Mouse (Mus musculus) intestine, embryonic 14.5 days (tissue): ENCODE data around the gene Cmtm3. TPM values are rescaled to one million over a fixed set of nuclear protein-coding genes. Genes with fewer than 3 reads are reported as not detected.

Experiments
- ATAC-seq: fragments of 200-750 bp; cut with Nextera tagmentation; replicated peaks from 2 replicates; pipeline ENCODE4 v1.8.0; 2017; ENCODE audit warnings: low read depth, moderate number of reproducible peaks, moderate TSS enrichment, moderate library complexity; ENCODE audit not compliant: low FRiP score, low TSS enrichment
- DNase-seq: peaks from one replicate; pipeline ENCODE4 v3.0.0-alpha.2; 2018; ENCODE audit warnings: low spot score
- H3K27ac ChIP-seq: fragments of 300-500 bp; sonication (generic); 2 replicates; pipeline ENCODE4 v1.5.1; 2014; ENCODE audit warnings: low read depth, mild to moderate bottlenecking, control low read depth
- H3K27me3 ChIP-seq: fragments of 300-500 bp; sonication (generic); replicated peaks from 2 replicates; pipeline ENCODE4 v1.6.1; 2014; ENCODE audit warnings: low read length, control low read depth; ENCODE audit not compliant: control insufficient read depth, insufficient read depth
- H3K36me3 ChIP-seq: fragments of 300-500 bp; sonication (generic); 2 replicates; pipeline ENCODE4 v1.6.1; 2014; ENCODE audit warnings: low read length, control low read depth; ENCODE audit not compliant: control insufficient read depth, insufficient read depth
- H3K4me1 ChIP-seq: fragments of 300-500 bp; sonication (generic); replicated peaks from 2 replicates; pipeline ENCODE4 v1.6.1; 2014; ENCODE audit warnings: low read length, control low read depth, mixed read lengths; ENCODE audit not compliant: control insufficient read depth, insufficient read depth
- H3K4me2 ChIP-seq: fragments of 300-500 bp; sonication (generic); 2 replicates; pipeline ENCODE4 v1.6.1; 2014; ENCODE audit warnings: low read length
- H3K4me3 ChIP-seq: fragments of 300-500 bp; sonication (generic); 2 replicates; pipeline ENCODE4 v1.5.1; 2014; ENCODE audit warnings: low read depth, low read length, control low read depth, mixed read lengths
- H3K9ac ChIP-seq: fragments of 300-500 bp; sonication (generic); 2 replicates; pipeline ENCODE4 v1.6.1; 2014; ENCODE audit warnings: mild to moderate bottlenecking, low read length
- H3K9me3 ChIP-seq: fragments of 300-500 bp; sonication (generic); 2 replicates; pipeline ENCODE4 v1.6.1; 2016; ENCODE audit warnings: low read length, control low read depth; ENCODE audit not compliant: control insufficient read depth
- WGBS: fragments of 180-500 bp; shearing (Covaris S2); extraction: QIAGEN DNeasy Blood & Tissue Kit; methylation state at CpG from one replicate; pipeline ENCODE4 v1.1.7; 2014; 5-methylcytosine and 5-hydroxymethylcytosine counted together
- polyA plus RNA-seq: library from polyadenylated mRNA; unstranded; fragments of >200 nt; fragmentation: Nextera tagmentation; extraction: Ambion mirVana; gene quantifications from 2 replicates; pipeline ENCODE4 v1.2.1, GENCODE M21; 2014

Gene Cmtm3
- polyA plus RNA-seq, 1 experiment from 2014 or later, result 155 TPM

- H3K9ac ChIP-seq, result no peak overlapping the region
- no peak for ATAC-seq
- H3K4me1 ChIP-seq, result peaks cover 37% of the 10 kb centered on the region
- no peaks in the 10 kb centered on the region for H3K9me3 ChIP-seq
- H3K27ac ChIP-seq, result no peak overlapping the region
- DNase-seq, result no peak
- H3K4me3 ChIP-seq, result no peak overlapping the region
- H3K36me3 ChIP-seq, result no peaks in the 10 kb centered on the region
- H3K27me3 ChIP-seq, result no peaks in the 10 kb centered on the region
- WGBS, result 75% methylated on average over 5 of the region's 5 CpGs
- H3K4me2 ChIP-seq, result no peak overlapping the region
Measured at GRCm38 (mm10) chr8:104380961-104381411, 41.8 kb downstream of the Cmtm3 start.

DNA sequence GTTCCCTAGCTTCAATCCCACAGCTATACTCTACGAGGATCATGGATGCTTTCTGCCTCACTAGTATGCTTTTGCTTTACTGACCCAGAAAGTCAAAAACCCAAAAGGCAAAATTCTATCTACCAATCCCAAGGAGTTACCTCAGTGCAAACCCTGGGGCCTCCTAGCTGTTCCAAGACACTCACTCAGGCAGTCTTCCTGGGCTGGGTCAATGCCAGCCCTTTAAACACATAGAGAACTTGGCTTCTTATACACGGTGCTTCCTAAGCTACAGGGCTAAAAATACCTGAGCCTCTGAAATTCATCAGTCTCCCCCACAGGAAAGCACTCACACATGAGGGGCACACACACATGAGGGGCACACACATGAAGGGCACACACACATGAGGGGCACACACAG lies 44.1 kb downstream of the Cmtm3 start:
- Histone ChIP-seq H3K36me3 (no peaks in the 10 kb centered on the region), H3K4me2 (no peak overlapping the region), H3K27ac (peak overlapping the region; percentile 11; the same call in 1 of the 2 replicates), H3K9me3 (no peaks in the 10 kb centered on the region), H3K4me3 (no peak overlapping the region), H3K9ac (no peak overlapping the region), H3K27me3 (no peaks in the 10 kb centered on the region), H3K4me1 (peaks cover 49% of the 10 kb centered on the region)
- DNase-seq (no peak), ATAC-seq (no peak)
- WGBS, result 60% methylated on average over 2 of the region's 2 CpGs

DNA sequence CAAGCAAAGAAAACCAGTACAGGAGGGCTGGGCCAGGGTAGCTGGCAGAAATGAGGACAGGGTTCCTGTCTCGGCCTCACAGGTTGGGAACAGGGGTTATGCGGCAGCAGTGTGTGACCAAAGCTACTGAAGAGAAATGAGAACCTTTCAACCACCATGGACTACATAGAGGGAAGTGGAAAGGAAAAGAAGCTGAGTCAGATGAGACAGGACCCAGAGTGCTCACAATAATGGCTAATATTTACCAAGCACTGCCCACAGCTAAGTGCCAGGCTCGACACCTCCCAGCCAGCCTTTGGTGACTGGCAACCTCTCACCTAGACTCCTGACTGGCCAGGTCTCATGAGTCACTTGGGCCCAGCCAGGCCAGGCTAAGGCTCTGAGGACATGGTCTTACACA lies 44.8 kb downstream of the Cmtm3 start:
- H3K4me2 ChIP-seq, result no peak overlapping the region
- DNase-seq, result no peak

DNA sequence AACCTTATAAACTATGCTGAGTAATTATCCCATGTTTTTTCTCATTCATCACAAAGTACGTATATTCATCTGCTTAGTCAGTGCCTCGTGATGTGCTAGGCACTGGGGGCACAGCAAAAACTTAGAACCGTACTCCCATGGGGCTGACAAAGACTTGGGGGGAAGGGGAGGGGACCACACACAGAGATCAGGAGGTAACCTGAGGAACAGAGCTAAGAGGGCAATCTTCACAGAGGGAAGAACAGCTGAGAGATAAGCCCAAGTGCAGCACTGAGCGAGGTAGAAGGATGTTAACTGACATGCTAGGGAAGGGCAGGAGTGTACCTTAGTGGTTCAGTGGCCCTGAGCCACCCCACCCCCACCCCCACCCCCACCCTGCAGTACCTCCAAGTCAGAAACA lies 47.5 kb downstream of the Cmtm3 start:
- Histone ChIP-seq H3K9me3 (no peaks in the 10 kb centered on the region), H3K27me3 (no peaks in the 10 kb centered on the region), H3K4me3 (no peak overlapping the region), H3K36me3 (no peaks in the 10 kb centered on the region; the same call in 1 of the 2 replicates), H3K9ac (no peak overlapping the region), H3K4me1 (peaks cover 49% of the 10 kb centered on the region), H3K27ac (no peak overlapping the region), H3K4me2 (no peak overlapping the region)
- 15% methylated on average over 4 of the region's 4 CpGs for WGBS
- DNase-seq, result no peak
- no peak for ATAC-seq

More for the DNA sequence above, 44.8 kb downstream of the Cmtm3 start:
- H3K36me3 ChIP-seq, result no peaks in the 10 kb centered on the region; the same call in 1 of the 2 replicates
- peaks cover 49% of the 10 kb centered on the region for H3K4me1 ChIP-seq
- H3K27me3 ChIP-seq, result no peaks in the 10 kb centered on the region
- no peak for ATAC-seq
- H3K27ac ChIP-seq, result peak overlapping the region; percentile 11; the same call in 1 of the 2 replicates
- WGBS, result 81% methylated on average over 3 of the region's 3 CpGs
- H3K4me3 ChIP-seq, result no peak overlapping the region
- H3K9me3 ChIP-seq, result no peaks in the 10 kb centered on the region
- no peak overlapping the region for H3K9ac ChIP-seq

- no peaks in the 10 kb centered on the region for H3K9me3 ChIP-seq
- no peak overlapping the region for H3K4me3 ChIP-seq
- 39% methylated on average over 7 of the region's 7 CpGs for WGBS
- no peaks in the 10 kb centered on the region; the same call in 1 of the 2 replicates for H3K36me3 ChIP-seq
- H3K27me3 ChIP-seq, result no peaks in the 10 kb centered on the region
- DNase-seq (no peak), ATAC-seq (no peak)
- H3K27ac ChIP-seq, result no peak overlapping the region
- H3K4me2 ChIP-seq, result no peak overlapping the region
- no peak overlapping the region for H3K9ac ChIP-seq
- H3K4me1 ChIP-seq, result peaks cover 44% of the 10 kb centered on the region
Measured at GRCm38 (mm10) chr8:104387501-104387900, 48.3 kb downstream of the Cmtm3 start.

DNA sequence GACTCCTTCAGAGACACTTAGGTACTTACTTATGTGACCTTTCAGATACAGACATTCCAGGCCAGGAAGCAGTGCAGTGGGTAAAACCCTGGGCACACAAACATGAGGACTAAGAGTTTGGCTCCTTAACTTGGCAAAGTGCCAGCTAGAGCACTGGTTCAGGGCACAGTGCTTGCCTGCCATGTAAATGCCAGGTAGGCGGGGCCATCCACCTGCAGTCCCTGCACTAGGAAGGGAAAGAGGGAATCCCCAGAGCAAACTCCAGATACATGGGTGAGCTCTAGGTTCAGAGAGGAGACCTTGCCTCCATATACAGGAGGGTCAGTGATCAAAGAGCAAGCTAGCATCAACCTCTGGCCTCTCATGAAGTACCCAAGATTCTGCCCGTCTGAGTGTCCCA lies 48.8 kb downstream of the Cmtm3 start:
- DNase-seq (no peak), ATAC-seq (0 out of 2 replicates have a peak, but pooled peaks have one; percentile 5)
- Histone ChIP-seq H3K27ac (no peak overlapping the region), H3K36me3 (no peaks in the 10 kb centered on the region; the same call in 1 of the 2 replicates), H3K27me3 (no peaks in the 10 kb centered on the region), H3K9me3 (no peaks in the 10 kb centered on the region), H3K4me2 (no peak overlapping the region), H3K4me1 (peaks cover 39% of the 10 kb centered on the region), H3K4me3 (no peak overlapping the region), H3K9ac (no peak overlapping the region)
- WGBS, result 83% methylated on average over 2 of the region's 2 CpGs

DNA sequence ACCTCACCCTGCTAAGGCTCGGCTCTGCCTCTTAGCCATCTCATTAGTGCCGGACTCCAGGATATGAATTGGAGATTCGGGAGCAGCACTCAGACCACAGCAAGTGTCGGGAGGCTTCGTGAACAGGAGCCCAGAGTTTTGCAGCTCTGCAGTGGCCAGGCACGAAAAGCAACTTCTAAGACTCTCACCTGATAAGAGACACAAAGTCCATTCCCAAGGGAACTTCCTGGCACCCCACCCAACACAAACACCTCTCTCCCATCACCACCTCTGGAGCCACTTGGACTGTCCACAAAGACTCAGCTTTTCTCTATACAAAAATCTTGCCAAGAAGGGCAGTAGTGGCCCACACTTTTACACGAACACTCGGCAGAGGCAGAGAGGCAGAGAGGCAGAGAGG lies 51.0 kb downstream of the Cmtm3 start:
- Histone ChIP-seq H3K9ac (no peak overlapping the region), H3K27ac (0 out of 2 replicates have a peak overlapping the region, but pooled peaks have one; percentile 16), H3K9me3 (no peaks in the 10 kb centered on the region), H3K27me3 (no peaks in the 10 kb centered on the region), H3K4me1 (peaks cover 42% of the 10 kb centered on the region), H3K4me2 (peak overlapping the region; percentile 11; the same call in 1 of the 2 replicates), H3K4me3 (no peak overlapping the region), H3K36me3 (no peaks in the 10 kb centered on the region; the same call in 1 of the 2 replicates)
- 76% methylated on average over 8 of the region's 8 CpGs for WGBS
- no peak for DNase-seq
- ATAC-seq, result no peak; the same call in 1 of the 2 replicates

DNA sequence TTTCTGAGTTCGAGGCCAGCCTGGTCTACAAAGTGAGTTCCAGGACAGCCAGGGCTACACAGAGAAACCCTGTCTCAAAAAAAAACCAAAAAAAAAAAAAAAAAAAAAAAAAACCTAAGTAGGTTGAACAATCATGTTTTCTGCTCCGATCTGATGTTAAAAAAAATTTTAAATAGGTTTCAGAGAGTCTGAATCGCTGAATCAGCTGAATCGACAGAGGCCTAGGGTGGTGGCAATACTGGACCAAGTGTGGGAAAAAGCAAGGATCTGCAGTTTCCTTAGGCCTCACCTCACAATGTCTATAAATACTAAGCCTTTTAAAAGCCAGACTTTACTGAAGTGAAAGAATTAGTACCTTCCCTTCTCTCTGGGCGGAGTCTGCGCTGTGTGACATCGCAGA lies 53.9 kb downstream of the Cmtm3 start:
- Histone ChIP-seq H3K36me3 (no peaks in the 10 kb centered on the region; the same call in 1 of the 2 replicates), H3K27me3 (no peaks in the 10 kb centered on the region), H3K9me3 (no peaks in the 10 kb centered on the region), H3K4me1 (peaks cover 16% of the 10 kb centered on the region), H3K9ac (no peak overlapping the region), H3K4me2 (peak overlapping the region; percentile 64), H3K27ac (no peak overlapping the region), H3K4me3 (no peak overlapping the region)
- 90% methylated on average over 6 of the region's 7 CpGs for WGBS
- DNase-seq, result no peak
- no peak for ATAC-seq

DNA sequence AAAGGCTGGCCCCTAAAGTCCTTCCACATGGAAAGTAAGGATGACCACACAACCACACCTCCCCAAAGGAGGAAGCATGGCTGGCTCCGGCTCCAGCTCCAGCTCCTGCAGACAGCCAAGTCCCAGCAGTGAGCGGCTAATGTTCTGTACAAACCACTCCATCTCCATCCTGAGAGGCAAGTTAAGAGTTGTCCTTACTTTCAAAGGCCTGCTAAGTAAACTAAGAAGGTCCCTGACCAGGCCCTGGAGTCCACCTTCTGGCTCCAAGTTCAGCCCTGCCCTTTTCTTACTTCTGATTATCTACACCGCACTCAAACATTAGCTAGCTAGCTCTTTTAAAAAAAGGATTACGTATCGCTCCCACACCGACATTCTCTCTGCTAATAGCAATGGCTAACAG lies 54.6 kb downstream of the Cmtm3 start:
- Histone ChIP-seq H3K9ac (0 out of 2 replicates have a peak overlapping the region, but pooled peaks have one; percentile 11), H3K36me3 (no peaks in the 10 kb centered on the region; the same call in 1 of the 2 replicates), H3K9me3 (no peaks in the 10 kb centered on the region), H3K4me3 (peak overlapping the region; percentile 61), H3K27me3 (no peaks in the 10 kb centered on the region), H3K27ac (peak overlapping the region; percentile 47; the same call in 1 of the 2 replicates), H3K4me1 (peaks cover 16% of the 10 kb centered on the region), H3K4me2 (peak overlapping the region; percentile 64)
- no peak for ATAC-seq
- 66% methylated on average over 6 of the region's 6 CpGs for WGBS
- DNase-seq, result no peak
